Mouse (Mus musculus) cerebellum, adult 9-11 months (tissue): ENCODE measurements around the gene Hoxa4.

ENCODE experiments used
- DNase-seq: peaks from one replicate; pipeline ENCODE4 v3.0.0; 2022

Gene Hoxa4

DNA sequence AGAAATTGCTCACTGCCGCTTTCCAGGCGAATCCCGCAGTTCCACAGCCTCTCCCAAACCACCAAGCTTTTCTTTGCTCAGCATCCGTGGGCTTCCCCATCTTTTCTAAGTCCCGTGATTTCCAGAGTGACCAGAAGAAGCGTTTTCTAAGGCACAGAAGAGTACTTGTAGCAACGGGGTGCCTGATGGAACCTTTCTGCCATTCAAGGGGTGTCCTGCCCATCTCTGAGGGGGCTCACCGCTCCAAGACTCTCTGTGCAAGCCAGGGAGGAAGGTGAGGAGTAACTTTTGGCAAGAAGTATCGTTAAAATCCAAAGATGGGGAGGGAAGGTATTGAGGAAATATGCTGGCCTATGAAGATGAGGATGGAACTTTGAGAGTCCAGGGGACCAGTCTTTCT, 13.7 kb downstream of the Hoxa4 start:
- DNase-seq: no peak

GRCm38 (mm10) chr6:52177061-52177735, 14.4 kb downstream of the Hoxa4 start, which contains the start of gene 5730596B20Rik:
5730596B20Rik (plus strand) TSS chr6:52177498.
- no peak for DNase-seq

DNA sequence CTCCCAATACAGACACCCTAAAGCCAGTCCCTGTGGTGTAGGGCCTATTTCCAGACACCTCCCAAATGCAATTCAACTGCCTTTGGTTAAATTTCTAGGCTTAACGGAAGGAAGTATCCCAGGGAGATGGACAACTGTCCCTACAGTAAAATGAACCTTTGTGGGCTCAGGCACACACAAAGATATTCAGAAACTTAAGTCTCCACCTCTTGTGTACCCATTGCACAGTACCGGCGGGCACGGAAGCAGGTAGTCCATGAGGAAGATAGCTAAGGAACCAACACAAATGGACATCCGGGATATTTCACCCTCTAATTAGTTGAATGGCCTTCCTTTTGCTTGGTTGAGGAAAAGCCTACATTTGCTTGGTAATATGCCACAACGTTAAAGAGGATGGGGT, 15.2 kb downstream of the Hoxa4 start:
- no peak for DNase-seq

DNA sequence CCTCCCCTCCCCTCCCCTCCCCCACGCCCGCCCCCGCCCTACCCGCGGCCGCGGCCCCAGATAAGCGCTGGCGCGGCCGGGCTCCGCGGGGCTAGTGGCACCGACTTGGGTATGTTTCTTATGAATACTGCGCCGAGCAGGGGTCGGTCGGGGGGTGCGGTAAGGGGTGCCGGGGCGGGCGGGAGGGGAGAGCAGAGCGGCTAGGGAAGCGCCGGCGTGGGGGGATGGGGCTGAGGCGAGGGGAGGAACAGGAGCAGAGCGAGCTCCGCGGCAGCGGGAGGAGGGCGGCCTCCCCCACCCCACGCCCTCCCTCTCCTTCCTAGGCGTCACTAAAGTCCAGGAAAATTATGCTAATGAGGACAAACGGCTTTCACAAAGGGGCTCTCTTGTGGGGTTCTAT, 15.7 kb downstream of the Hoxa4 start:
- DNase-seq: no peak

- no peak for DNase-seq
These were observed 16.4 kb downstream of the Hoxa4 start for GRCm38 (mm10) chr6:52174968-52175751.

DNA sequence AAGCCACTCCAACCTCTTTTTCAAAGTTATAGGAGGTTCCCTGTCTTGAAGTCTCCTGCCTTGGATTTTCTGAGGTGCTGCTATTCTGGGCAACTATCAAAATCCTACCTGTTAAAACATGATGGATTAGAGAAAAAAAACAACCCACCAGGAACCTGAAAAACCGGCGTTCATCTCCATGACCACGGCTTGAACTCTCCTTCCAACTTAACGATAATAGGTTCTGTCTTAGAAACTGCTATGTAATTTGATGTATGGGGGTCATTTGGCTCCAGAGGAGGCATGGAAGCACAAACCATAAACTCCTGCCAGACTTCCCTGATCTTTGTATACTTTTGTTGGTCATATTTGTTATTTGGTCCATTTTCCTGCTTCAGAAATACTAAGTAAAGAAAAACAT, 17.9 kb downstream of the Hoxa4 start:
- no peak for DNase-seq

GRCm38 (mm10) chr6:52172501-52172900, 19.1 kb downstream of the Hoxa4 start:
- no peak for DNase-seq

- no peak for DNase-seq
These were observed 19.6 kb downstream of the Hoxa4 start for GRCm38 (mm10) chr6:52171938-52172337.

DNA sequence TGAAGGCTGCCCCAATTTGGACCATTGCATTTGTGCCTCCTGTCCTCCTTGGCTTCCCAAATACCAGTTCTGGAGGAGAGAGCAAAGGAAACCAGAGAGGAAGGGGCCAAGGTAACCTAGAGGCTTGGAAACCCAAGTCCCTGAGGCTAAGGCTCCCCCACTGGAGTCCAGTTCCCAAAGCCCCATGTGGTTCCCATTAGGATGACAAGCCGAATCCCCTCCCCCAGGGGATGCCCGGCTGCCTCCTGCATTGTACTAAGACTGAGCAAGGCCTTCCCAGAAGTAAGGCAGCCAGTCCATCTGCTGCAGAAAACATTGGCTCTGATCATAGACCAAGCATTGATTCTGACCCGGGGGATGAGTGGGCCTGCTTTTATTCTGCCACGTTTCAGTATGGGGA, 20.2 kb downstream of the Hoxa4 start:
- no peak for DNase-seq

GRCm38 (mm10) chr6:52170898-52171223, 20.7 kb downstream of the Hoxa4 start:
- DNase-seq: no peak

- DNase-seq: no peak
These were observed 21.2 kb downstream of the Hoxa4 start for GRCm38 (mm10) chr6:52170166-52170897.

DNA sequence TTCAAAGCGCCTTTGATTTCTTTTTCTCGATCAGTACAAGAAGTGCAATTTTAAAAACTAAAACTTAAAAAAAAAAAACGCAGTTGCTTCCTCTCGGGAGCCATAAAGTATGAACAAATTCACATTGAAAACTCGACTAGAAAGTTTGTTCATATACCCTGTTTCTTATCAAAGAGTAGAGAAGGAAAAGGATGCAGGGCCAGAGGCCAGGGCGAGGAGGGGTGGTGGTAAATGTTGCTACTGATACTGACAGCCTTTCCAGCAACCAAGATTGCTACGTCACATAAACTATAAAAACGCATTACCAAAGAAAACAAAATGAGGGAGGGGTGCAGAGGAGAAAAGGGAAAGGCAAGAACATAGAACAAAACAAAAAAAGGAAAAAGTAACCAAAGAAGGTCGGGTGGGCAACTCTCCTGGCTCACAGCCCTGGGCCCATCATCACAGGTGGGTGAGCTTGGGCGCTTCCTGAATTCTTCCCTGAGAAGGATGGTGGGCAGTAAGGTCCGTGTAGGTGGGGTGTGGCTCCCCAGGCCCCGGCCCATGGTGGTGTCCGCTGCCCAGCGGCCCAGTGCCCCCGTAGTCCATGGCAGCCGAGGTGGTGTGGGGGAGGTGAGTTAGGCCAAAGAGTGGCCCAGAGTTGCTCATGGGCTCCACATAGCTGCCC, 21.9 kb downstream of the Hoxa4 start:
- no peak for DNase-seq

DNA sequence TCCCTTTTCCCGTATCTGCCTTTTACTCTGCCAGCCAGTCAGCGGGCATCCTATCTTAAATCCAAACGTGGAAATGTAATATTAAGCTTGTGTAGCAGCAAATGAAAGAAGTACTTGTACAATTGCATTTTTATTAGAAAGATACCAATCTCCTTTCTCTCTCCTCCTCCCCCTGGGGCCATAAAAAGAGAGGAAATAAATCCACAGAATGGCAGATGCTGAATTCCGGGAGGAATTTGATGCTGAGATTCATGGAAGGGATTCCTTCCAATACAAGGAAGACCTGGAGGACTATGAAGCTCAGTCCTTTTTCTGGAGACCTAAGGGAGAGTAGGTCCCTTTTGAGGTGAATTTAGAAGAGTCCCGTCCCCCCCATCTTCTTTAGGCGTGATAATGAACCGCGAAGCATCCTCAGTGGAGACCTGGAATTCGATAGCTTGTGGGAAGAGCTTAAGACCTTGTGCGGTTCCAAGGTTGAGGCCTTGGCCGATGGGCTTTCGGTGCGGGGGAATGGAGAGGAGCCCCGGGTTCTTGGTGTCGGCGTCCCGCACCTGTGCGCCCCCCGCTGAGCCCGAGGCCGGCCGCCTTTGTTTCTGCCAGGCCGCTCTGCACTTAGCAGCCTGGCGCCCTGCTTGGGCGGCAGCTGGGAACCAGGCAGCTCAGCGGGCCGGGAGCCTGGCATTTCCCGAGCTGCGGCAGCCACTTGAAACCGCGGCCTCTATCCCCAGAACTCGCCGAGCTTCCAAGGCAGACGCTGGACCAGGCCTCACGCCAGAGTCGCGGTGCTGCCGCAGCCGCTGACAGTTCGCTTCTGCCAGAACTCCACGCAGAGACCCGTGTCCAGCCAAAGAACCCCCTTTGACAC, 23.1 kb downstream of the Hoxa4 start:
- no peak for DNase-seq

DNA sequence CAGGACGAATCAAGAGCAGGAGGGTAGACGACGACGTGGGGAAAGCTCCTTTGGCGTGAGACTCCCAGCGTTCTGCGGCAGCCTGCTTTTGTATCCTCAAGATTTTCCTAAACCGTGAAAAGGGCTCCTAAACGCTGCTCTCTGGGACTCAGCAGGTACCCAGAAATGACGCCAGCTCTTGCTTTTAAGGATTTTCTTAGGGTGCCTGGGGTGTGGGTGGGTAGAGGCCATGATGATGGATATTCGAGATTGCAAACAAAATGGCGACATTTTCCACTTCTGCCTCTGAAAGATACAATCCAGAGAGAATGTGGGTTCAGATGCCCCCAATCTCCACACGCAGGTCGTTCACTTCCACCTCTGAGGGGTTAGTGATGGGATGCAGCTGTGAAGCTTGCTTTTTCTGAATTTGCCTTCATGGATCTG, 23.8 kb downstream of the Hoxa4 start:
- DNase-seq: no peak

GRCm38 (mm10) chr6:52167176-52167575, 24.4 kb downstream of the Hoxa4 start:
- no peak for DNase-seq

GRCm38 (mm10) chr6:52166431-52167077, 25.0 kb downstream of the Hoxa4 start:
- no peak for DNase-seq

DNA sequence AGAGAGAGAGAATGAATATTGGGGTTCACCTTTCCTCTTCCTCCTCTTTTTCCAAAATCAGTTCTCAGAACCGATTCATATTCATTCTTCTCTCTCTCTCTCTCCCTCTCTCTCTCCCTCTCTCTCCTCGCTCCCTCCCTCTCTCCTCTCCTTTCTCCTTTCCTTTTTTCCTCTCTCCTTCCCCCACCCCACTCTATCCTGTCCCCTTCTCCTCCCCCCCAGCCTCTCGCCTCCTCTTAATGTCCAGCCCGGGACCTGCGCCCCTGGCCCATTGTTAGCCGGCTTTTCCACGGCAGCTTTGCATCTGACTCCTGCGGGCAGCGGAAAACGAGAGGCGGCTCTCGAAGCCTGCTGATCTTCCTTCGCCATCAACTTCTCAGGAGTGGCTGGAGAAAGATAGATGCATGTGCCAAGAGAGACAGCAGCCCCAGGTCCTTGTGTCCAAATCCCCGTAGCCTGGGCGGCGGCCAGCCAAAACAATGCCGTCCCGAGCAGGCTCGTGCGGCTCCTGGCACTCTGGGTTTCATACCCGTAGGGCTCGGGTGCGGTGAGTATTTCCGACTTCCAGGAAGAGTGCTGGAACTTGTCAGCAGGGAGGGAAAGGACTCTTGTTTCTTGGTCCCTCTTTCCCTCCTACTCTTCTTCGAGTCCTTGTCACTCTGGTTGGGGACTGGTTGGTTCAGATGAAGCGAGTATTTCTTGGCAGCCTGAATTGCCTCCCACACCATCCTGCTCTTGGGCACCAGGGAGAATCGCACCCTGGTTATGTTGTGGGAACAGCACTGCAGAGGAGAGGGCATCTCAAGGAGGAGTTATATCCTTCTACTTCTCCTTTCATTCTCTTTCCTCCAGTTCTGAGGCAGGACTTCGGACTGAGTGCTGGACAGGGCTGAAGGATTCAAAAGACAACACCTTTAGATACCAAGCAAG, 25.8 kb downstream of the Hoxa4 start:
- DNase-seq: no peak

DNA sequence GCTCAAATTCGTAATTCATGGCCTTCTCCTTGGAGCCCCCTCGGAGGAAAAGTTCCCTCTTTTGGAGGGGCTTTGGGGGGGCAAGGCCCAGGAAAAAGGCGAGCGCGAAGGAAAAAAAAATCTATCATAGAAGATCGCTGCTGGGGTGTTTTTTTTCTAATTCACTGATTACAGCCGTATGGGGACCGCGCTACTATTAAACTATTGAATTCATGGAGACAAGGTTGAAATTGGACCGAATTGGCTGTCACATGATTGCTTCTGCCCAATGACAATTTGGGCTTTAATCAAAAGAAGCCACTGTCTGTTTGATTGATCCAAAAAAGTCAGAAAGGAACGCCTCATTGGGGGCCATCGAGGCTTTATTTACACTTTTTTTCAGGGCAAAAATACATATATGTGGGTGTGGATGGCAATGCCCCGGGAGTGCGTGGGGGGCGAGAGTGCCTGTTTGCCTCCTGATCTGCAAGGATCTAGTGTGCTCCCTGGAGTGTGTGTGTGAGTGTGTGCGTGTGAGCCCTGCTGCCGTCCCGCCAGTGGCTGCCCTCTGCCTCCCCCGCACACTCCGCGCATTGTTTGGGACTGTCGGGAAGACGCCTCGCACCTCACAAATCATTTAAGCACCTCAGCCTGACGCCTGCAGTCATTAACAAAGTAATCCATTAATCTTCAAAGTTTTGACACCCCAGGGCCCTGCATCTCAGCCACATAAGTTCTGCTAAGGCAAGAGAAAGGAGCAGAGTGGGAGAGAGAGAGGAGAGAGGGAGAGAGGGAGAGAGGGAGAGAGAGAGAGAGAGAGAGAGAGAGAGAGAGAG, 26.7 kb downstream of the Hoxa4 start, which contains the start of gene Hoxa2:
Gene Hoxa2 (minus strand): TSS at position 206 of the 815 bp plus-strand sequence.
- DNase-seq: no peak

DNA sequence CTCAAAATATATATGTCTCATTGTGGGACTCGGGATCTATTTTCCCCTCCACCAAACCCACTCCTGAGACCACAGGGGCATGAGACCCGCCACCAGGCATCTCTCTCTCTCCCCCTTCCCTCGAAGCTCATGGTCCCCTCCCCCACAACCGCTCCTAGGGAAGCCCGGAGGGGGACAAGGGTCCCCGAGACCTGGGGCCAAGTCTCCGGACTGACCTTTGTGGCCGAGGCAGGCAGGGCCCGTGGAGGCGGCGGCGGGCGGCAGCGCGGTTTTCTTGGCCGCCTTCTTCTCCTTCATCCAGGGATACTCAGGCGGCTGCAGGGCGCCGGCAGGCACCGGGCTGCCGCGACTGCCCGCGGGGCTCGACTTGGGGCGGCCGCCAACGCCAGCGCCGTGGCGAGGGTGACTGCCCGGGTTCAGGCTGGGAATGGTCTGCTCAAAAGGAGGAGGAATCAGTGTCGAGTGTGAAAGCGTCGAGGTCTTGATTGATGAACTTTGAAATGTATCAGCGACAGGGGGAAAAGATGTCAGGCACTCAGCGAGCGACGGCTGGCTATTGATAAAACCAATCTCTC, 27.4 kb downstream of the Hoxa4 start:
- no peak for DNase-seq
